Mouse (Mus musculus): ENCODE results near the gene Slc7a10. TPM values are rescaled to one million over a fixed set of nuclear protein-coding genes. Genes with fewer than 3 reads are reported as not detected.

Gene Slc7a10
- total RNA-seq, 2 experiments from 2014 or later, result 50.0 to 50.6 TPM

GRCm38 (mm10) chr7:35156561-35157477, 29.4 kb upstream of the Slc7a10 start:
- H3K27ac ChIP-seq, result no peak overlapping the region
- TF ChIP-seq CTCF (conservative IDR thresholded peaks at IDR 0.05), result no peak
- no peak overlapping the region for H3K4me3 ChIP-seq
- no peak for DNase-seq (ENCODE audit: low spot score in 2 of 2)

- no peak overlapping the region for H3K27ac ChIP-seq
- TF ChIP-seq CTCF (conservative IDR thresholded peaks at IDR 0.05), result no peak
- no peak overlapping the region for H3K4me3 ChIP-seq
- DNase-seq (ENCODE audit: low spot score in 2 of 2), result no peak
These were observed 28.7 kb upstream of the Slc7a10 start for GRCm38 (mm10) chr7:35157512-35157911.

- no peak overlapping the region for H3K4me3 ChIP-seq
- no peak overlapping the region for H3K27ac ChIP-seq
- no peak for DNase-seq (ENCODE audit: low spot score in 2 of 2)
- TF ChIP-seq CTCF (conservative IDR thresholded peaks at IDR 0.05), result no peak
These were observed 23.7 kb upstream of the Slc7a10 start for GRCm38 (mm10) chr7:35162443-35162842.

GRCm38 (mm10) chr7:35163600-35163999, 22.6 kb upstream of the Slc7a10 start:
- no peak overlapping the region for H3K4me3 ChIP-seq
- no peak for DNase-seq (ENCODE audit: low spot score in 2 of 2)
- no peak for TF ChIP-seq CTCF (conservative IDR thresholded peaks at IDR 0.05)
- H3K27ac ChIP-seq, result no peak overlapping the region

GRCm38 (mm10) chr7:35164131-35164530, 22.1 kb upstream of the Slc7a10 start:
- Histone ChIP-seq H3K4me3 (no peak overlapping the region), H3K27ac (no peak overlapping the region)
- DNase-seq (ENCODE audit: low spot score in 2 of 2), result no peak
- no peak for TF ChIP-seq CTCF (conservative IDR thresholded peaks at IDR 0.05)

- DNase-seq (ENCODE audit: low spot score in 2 of 2), result no peak
- Histone ChIP-seq H3K27ac (no peak overlapping the region), H3K4me3 (no peak overlapping the region)
- TF ChIP-seq CTCF (conservative IDR thresholded peaks at IDR 0.05), result no peak
These were observed 19.2 kb upstream of the Slc7a10 start for GRCm38 (mm10) chr7:35166988-35167387.

- no peak overlapping the region for H3K27ac ChIP-seq
- no peak for DNase-seq (ENCODE audit: low spot score in 2 of 2)
- TF ChIP-seq CTCF (conservative IDR thresholded peaks at IDR 0.05), result no peak
- H3K4me3 ChIP-seq, result no peak overlapping the region
These were observed 18.3 kb upstream of the Slc7a10 start for GRCm38 (mm10) chr7:35167925-35168324.

GRCm38 (mm10) chr7:35169341-35169740, 16.8 kb upstream of the Slc7a10 start:
- peak; percentile 100 for TF ChIP-seq CTCF (conservative IDR thresholded peaks at IDR 0.05)
- peak; percentile 81 to 91 for DNase-seq (ENCODE audit: low spot score in 2 of 2)
- H3K4me3 ChIP-seq, result no peak overlapping the region
- no peak overlapping the region for H3K27ac ChIP-seq

- Histone ChIP-seq H3K4me3 (no peak overlapping the region), H3K27ac (no peak overlapping the region)
- peak; percentile 60 to 80 for DNase-seq (ENCODE audit: low spot score in 2 of 2)
- peak; percentile 77; the same call in 1 of the 2 replicates for TF ChIP-seq CTCF (conservative IDR thresholded peaks at IDR 0.05)
These were observed 14.3 kb upstream of the Slc7a10 start for GRCm38 (mm10) chr7:35171867-35172382.

GRCm38 (mm10) chr7:35172519-35172918, 13.7 kb upstream of the Slc7a10 start:
- no peak for DNase-seq (ENCODE audit: low spot score in 2 of 2)
- H3K27ac ChIP-seq, result no peak overlapping the region
- H3K4me3 ChIP-seq, result no peak overlapping the region
- no peak for TF ChIP-seq CTCF (conservative IDR thresholded peaks at IDR 0.05)

- no peak for DNase-seq (ENCODE audit: low spot score in 2 of 2)
- Histone ChIP-seq H3K4me3 (no peak overlapping the region), H3K27ac (no peak overlapping the region)
- TF ChIP-seq CTCF (conservative IDR thresholded peaks at IDR 0.05), result no peak
These were observed 10.7 kb upstream of the Slc7a10 start for GRCm38 (mm10) chr7:35175533-35175932.

- DNase-seq (ENCODE audit: low spot score in 2 of 2), result peak in 1 of 2 experiments; percentile 55
- Histone ChIP-seq H3K4me3 (no peak overlapping the region), H3K27ac (no peak overlapping the region)
- TF ChIP-seq CTCF (conservative IDR thresholded peaks at IDR 0.05), result peak; percentile 85
These were observed 9.5 kb upstream of the Slc7a10 start for GRCm38 (mm10) chr7:35176412-35177381.
